Mouse (Mus musculus): ENCODE data around the gene Cttn. TPM values are rescaled to one million over a fixed set of nuclear protein-coding genes. Genes with fewer than 3 reads are reported as not detected.

Gene Cttn
- total RNA-seq, 1 experiment from 2014 or later = 274 TPM

DNA sequence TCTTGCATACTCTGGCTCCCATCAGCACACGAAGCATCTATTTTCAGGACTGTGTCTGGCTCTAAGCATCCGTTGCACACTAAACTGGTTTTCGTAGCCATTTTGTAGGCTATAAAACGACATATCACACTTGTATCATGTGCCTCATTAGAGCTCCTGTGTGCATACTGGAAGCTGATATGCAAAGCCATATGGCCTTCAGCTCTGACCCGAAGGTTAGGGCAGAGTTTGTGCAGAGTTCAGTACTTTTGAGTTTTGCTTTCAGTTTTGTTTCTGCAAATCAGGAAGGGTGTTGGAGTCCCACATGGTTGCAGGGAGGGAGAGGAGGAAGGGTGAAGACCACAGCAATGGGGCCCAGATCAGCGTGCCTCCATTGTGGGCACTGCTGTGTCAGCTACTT, 79.1 kb downstream of the Cttn start:
- no peak for DNase-seq

DNA sequence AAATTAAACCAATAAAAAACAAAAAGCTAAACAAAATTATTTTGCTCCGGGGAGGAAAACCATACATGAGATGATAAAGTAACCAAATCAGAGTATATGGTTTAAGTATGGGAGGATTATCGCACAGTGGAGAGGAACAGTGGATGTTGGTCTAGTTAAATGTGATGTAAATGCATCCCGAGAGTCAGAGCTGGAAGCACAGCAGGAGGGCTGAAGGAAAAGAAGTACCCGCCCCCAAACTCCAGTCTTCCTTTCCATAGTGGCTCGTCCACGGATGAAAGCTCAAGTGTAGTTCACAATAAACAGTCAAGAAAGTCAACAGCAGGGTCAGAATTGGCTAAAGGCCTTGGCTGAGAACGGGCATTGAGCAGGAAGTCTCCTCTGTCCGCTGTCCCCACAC, 80.1 kb downstream of the Cttn start:
- DNase-seq = no peak

DNA sequence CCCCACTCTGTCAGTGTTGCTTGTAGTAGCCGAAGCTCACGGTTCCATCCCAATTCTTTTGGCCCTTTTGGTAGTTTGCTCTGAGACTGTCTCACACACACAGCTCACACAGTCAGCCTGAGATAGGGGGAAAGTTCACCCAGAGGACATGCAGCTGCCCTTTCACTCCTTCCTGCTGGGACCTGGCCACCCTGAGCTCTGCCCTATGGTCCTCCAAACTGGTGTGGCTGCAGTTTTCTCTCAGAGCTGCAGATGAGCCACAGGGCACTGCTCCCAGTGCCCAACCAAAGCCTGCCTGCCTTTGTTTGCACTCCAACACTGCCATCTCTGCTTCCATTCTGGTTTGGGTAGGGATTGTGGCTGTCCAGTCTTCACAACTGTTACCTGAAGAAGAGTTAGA, 81.1 kb downstream of the Cttn start:
- no peak for DNase-seq

DNA sequence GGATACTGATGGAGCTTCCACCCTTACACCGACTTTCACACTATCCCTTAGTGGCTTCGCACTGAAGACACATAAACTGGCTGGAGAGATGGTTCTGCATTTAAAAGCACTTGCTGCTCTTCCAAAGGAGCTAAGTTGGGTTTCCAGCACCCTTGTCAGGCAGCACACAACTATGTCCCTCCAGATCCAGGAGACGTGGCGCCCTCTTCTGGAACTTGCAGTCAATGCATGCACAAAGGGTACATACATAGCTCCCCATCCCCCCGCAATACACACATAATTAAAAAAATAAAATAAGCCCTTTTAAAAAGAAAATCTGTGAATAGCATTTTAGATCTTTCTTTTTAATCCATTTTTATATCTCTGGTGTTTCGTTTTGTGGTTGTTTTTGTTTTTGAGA, 83.3 kb downstream of the Cttn start:
- no peak for DNase-seq

Other genes with a start within 250 kb of the Cttn start
- gene Ppfia1, start 82.7 kb upstream of the Cttn start, total RNA-seq (2021) = 61.7 and 66.6 TPM in 2 replicates
- gene Fadd, start 111.5 kb upstream of the Cttn start, total RNA-seq (2021) = 13.5 and 17.1 TPM in 2 replicates

Data from adrenal gland, postnatal 25 days (tissue).